Mouse (Mus musculus): Measurements from ENCODE around the gene Foxc2. TPM values are rescaled to one million over a fixed set of nuclear protein-coding genes. Genes with fewer than 3 reads are reported as not detected.

Foxc2 gene
- polyA plus RNA-seq, 1 experiment from 2014 or later, result 1.7 TPM

DNA sequence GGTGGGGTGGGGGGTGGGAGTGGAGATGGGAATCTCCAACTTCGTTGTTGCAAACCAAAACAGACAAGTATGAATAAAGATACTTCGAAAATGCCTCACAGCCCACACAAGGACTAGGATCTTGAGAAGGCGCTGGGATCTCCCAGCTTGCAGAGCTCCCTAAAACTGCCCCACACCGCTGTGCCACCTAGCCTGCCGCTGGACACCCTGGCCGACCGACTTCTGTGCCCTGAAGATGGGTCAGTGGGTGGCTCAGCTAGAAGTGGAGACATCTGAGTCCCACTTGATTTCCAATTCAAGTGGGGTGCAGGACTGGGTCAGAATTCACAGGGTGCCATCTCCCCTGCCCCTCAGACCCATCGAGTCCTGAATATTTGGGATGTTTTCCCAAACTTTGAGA is 5.7 kb downstream of the Foxc2 start:
- Histone ChIP-seq H3K4me1 (ENCODE audit: control insufficient read depth, insufficient read depth, low read length) (peaks cover 3% of the 10 kb centered on the region; the same call in 1 of the 2 replicates), H3K9me3 (replicated peaks; ENCODE audit: control insufficient read depth, low read length, poor library complexity, severe bottlenecking) (no peaks in the 10 kb centered on the region; the same call in 1 of the 2 replicates), H3K4me2 (ENCODE audit: low read length) (no peak overlapping the region), H3K4me3 (ENCODE audit: low read depth, low read length) (no peak overlapping the region), H3K27ac (ENCODE audit: low read length) (no peak overlapping the region), H3K9ac (ENCODE audit: low read depth, low read length) (no peak overlapping the region), H3K27me3 (ENCODE audit: control insufficient read depth, insufficient read depth, low read depth, low read length) (peaks cover 82% of the 10 kb centered on the region), H3K36me3 (ENCODE audit: control insufficient read depth, insufficient read depth, low read length) (no peaks in the 10 kb centered on the region)
- no peak for ATAC-seq
- 4% methylated on average over 8 of the region's 8 CpGs for WGBS

DNA sequence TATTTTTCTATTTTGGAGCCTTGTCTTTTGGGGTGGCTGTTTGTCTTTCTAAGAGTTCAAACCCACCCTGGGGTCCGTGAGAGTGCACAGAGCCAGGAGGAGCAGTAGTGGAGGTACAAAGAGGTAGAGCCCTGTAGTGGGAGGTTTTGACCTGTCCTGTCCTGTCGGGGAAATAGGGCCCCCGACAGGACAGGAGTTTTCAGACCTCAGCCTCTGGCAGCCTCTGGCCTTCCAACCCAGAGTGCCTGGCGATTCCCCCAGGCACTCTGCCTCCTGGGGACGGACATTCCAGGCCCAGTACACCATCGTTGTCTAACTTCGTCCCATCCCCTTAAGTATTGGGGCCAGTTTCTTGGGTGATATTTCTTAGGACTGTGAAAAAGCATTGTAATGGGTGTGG is 6.4 kb downstream of the Foxc2 start:
- no peak overlapping the region for H3K4me2 ChIP-seq (ENCODE audit: low read length)
- peaks cover 3% of the 10 kb centered on the region; the same call in 1 of the 2 replicates for H3K4me1 ChIP-seq (ENCODE audit: control insufficient read depth, insufficient read depth, low read length)
- no peak overlapping the region for H3K9ac ChIP-seq (ENCODE audit: low read depth, low read length)
- no peaks in the 10 kb centered on the region; the same call in 1 of the 2 replicates for H3K9me3 ChIP-seq (replicated peaks; ENCODE audit: control insufficient read depth, low read length, poor library complexity, severe bottlenecking)
- WGBS, result 1% methylated on average over 7 of the region's 7 CpGs
- H3K36me3 ChIP-seq (ENCODE audit: control insufficient read depth, insufficient read depth, low read length), result no peaks in the 10 kb centered on the region
- ATAC-seq, result no peak
- peaks cover 79% of the 10 kb centered on the region for H3K27me3 ChIP-seq (ENCODE audit: control insufficient read depth, insufficient read depth, low read depth, low read length)
- H3K4me3 ChIP-seq (ENCODE audit: low read depth, low read length), result no peak overlapping the region
- H3K27ac ChIP-seq (ENCODE audit: low read length), result no peak overlapping the region

DNA sequence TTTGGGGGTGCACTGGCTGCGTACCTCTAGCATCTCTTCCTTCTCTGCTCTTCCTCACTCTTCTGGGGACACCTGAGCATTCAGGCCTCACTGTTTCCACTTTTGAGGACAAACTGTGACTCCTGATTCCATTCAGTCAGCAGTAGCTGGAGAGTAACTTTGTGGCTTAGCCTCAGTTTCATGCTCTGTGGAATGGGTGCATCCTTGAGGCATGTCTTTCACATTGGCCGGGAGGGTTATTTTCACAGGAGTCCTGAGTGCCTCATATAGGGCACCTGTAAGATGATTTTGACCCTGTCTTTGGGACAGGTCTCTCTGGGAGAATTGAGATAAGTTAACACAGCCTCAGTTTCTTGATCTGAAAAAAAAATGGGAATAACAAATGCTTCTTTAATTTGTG is 7.1 kb downstream of the Foxc2 start:
- no peak overlapping the region for H3K27ac ChIP-seq (ENCODE audit: low read length)
- H3K4me2 ChIP-seq (ENCODE audit: low read length), result no peak overlapping the region
- H3K27me3 ChIP-seq (ENCODE audit: control insufficient read depth, insufficient read depth, low read depth, low read length), result peaks cover 71% of the 10 kb centered on the region
- no peaks in the 10 kb centered on the region; the same call in 1 of the 2 replicates for H3K9me3 ChIP-seq (replicated peaks; ENCODE audit: control insufficient read depth, low read length, poor library complexity, severe bottlenecking)
- H3K9ac ChIP-seq (ENCODE audit: low read depth, low read length), result no peak overlapping the region
- peaks cover 6% of the 10 kb centered on the region; the same call in 1 of the 2 replicates for H3K4me1 ChIP-seq (ENCODE audit: control insufficient read depth, insufficient read depth, low read length)
- WGBS, result 33% methylated on average over 2 of the region's 2 CpGs
- no peaks in the 10 kb centered on the region for H3K36me3 ChIP-seq (ENCODE audit: control insufficient read depth, insufficient read depth, low read length)
- H3K4me3 ChIP-seq (ENCODE audit: low read depth, low read length), result no peak overlapping the region
- no peak for ATAC-seq

DNA sequence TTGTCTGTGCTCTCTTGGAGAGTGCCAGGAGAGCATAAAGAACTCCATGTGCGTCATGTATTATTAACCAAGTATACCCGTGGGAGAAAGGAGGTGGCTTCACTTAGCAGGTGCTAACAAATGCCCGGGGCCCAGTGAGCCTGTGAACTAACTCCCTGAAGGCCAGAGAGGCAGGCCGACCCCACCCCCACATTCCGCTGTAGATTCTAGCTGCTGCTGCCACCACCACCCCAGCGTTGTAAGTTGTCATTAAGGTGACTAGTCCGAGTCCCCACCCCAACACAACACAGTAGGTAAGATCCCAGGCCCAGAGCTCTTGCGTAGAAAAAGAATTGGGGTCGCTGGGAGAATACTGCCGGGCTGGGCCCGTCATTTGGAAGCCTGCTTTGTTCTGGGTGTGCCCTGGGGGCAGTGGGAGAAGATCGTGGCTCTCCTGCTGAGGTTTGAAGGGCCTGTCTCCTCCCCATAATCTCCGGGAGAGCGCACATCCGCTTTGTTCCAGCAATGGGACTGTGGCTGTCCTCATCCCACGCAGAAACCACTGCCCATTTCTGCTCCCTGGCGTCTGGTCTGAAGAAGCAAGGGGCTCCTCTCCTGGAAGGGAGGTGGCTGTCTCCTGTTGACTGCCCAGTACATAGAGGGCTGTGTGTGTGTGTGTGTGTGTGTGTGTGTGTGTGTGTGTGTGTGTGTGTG is 8.7 kb downstream of the Foxc2 start:
- ATAC-seq, result no peak
- H3K4me1 ChIP-seq (ENCODE audit: control insufficient read depth, insufficient read depth, low read length), result peaks cover 14% of the 10 kb centered on the region
- peaks cover 78% of the 10 kb centered on the region for H3K27me3 ChIP-seq (ENCODE audit: control insufficient read depth, insufficient read depth, low read depth, low read length)
- H3K4me2 ChIP-seq (ENCODE audit: low read length), result no peak overlapping the region
- H3K4me3 ChIP-seq (ENCODE audit: low read depth, low read length), result no peak overlapping the region
- no peak overlapping the region for H3K9ac ChIP-seq (ENCODE audit: low read depth, low read length)
- no peaks in the 10 kb centered on the region for H3K36me3 ChIP-seq (ENCODE audit: control insufficient read depth, insufficient read depth, low read length)
- H3K9me3 ChIP-seq (replicated peaks; ENCODE audit: control insufficient read depth, low read length, poor library complexity, severe bottlenecking), result no peaks in the 10 kb centered on the region; the same call in 1 of the 2 replicates
- H3K27ac ChIP-seq (ENCODE audit: low read length), result no peak overlapping the region
- under 1% methylated on average over 17 of the region's 17 CpGs for WGBS

DNA sequence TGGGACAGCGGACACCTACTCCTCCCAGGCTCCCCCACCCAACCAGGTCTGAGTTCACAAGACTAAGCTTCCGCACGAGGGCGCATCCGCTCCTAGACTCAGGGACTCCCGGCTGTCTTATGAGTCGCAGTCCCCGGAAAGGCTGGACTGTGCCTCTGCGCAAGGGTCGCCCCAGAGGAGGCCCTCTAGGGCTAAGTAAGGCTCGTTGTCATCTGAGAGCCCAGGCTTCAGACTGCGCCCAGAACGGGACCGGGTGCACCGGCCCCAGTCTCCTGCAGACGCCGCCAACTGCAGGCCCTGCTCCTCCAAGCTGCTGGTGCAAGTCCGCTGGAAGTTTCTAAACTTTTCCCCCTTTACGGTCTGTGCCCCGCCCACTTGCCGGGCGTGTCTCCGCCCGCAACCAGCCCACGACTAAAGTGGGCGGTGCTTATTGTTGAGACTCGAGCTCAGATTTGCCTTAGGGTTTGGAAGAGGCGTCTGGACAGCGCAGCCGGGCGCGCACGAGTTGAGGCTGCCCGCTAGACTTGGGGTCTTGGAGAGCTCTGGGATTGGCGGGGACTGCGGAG is 9.4 kb downstream of the Foxc2 start:
- no peaks in the 10 kb centered on the region for H3K36me3 ChIP-seq (ENCODE audit: control insufficient read depth, insufficient read depth, low read length)
- H3K9ac ChIP-seq (ENCODE audit: low read depth, low read length), result no peak overlapping the region
- no peak overlapping the region for H3K4me3 ChIP-seq (ENCODE audit: low read depth, low read length)
- peaks cover 14% of the 10 kb centered on the region for H3K4me1 ChIP-seq (ENCODE audit: control insufficient read depth, insufficient read depth, low read length)
- no peak overlapping the region for H3K27ac ChIP-seq (ENCODE audit: low read length)
- no peaks in the 10 kb centered on the region; the same call in 1 of the 2 replicates for H3K9me3 ChIP-seq (replicated peaks; ENCODE audit: control insufficient read depth, low read length, poor library complexity, severe bottlenecking)
- 0 out of 2 replicates have a peak, but pooled peaks have one; percentile 25 for ATAC-seq
- peak overlapping the region; percentile 31 for H3K4me2 ChIP-seq (ENCODE audit: low read length)
- H3K27me3 ChIP-seq (ENCODE audit: control insufficient read depth, insufficient read depth, low read depth, low read length), result peaks cover 78% of the 10 kb centered on the region
- WGBS, result under 1% methylated on average over 36 of the region's 36 CpGs

DNA sequence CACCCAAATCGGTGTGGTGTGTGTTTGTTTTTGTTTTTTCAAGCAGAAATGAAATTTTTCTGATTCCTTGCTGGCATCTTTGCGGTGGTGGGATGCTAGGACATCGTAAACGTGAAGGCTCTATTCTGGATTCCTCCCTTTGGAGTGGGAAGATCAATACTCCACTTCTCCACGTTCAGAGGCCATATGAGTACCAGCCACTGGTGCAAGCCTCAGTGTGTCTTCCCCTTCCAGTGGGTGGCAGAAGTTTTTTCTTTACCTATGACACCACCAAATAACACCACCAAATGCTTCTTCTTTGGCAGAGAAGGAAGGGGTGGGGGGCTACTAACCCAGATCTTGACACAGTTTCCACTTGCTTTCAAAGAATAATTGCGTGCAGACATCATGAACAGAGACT is 10.2 kb downstream of the Foxc2 start:
- no peak overlapping the region for H3K4me2 ChIP-seq (ENCODE audit: low read length)
- H3K36me3 ChIP-seq (ENCODE audit: control insufficient read depth, insufficient read depth, low read length), result no peaks in the 10 kb centered on the region
- 4% methylated on average over 6 of the region's 6 CpGs for WGBS
- peaks cover 78% of the 10 kb centered on the region for H3K27me3 ChIP-seq (ENCODE audit: control insufficient read depth, insufficient read depth, low read depth, low read length)
- H3K4me1 ChIP-seq (ENCODE audit: control insufficient read depth, insufficient read depth, low read length), result peaks cover 14% of the 10 kb centered on the region
- H3K9ac ChIP-seq (ENCODE audit: low read depth, low read length), result no peak overlapping the region
- no peak overlapping the region for H3K4me3 ChIP-seq (ENCODE audit: low read depth, low read length)
- H3K27ac ChIP-seq (ENCODE audit: low read length), result no peak overlapping the region
- no peak for ATAC-seq
- H3K9me3 ChIP-seq (replicated peaks; ENCODE audit: control insufficient read depth, low read length, poor library complexity, severe bottlenecking), result no peaks in the 10 kb centered on the region; the same call in 1 of the 2 replicates

DNA sequence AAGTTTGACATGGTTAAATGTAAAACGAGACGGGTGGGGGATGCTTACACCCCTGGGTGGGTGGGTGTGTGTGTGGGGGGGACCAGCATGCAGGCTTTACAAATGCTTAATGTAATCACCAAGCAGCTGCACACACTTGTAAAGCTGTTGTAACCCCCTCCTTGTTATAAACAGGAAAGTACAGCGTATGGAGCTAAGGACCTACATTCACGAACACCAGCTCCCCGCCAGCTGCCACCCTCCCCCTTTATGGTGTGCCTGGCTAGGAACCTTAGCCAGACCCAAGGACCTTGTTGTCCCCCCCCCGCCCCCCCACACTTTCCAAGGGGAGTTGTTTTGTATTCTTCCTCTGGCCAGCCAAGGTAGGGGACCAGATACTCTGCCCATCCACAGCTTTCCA is 10.7 kb downstream of the Foxc2 start:
- H3K4me2 ChIP-seq (ENCODE audit: low read length), result no peak overlapping the region
- H3K27ac ChIP-seq (ENCODE audit: low read length), result no peak overlapping the region
- no peak overlapping the region for H3K9ac ChIP-seq (ENCODE audit: low read depth, low read length)
- no peak for ATAC-seq
- H3K36me3 ChIP-seq (ENCODE audit: control insufficient read depth, insufficient read depth, low read length), result no peaks in the 10 kb centered on the region
- 2% methylated on average over 6 of the region's 6 CpGs for WGBS
- no peaks in the 10 kb centered on the region; the same call in 1 of the 2 replicates for H3K9me3 ChIP-seq (replicated peaks; ENCODE audit: control insufficient read depth, low read length, poor library complexity, severe bottlenecking)
- H3K27me3 ChIP-seq (ENCODE audit: control insufficient read depth, insufficient read depth, low read depth, low read length), result peaks cover 75% of the 10 kb centered on the region
- no peak overlapping the region for H3K4me3 ChIP-seq (ENCODE audit: low read depth, low read length)
- H3K4me1 ChIP-seq (ENCODE audit: control insufficient read depth, insufficient read depth, low read length), result peaks cover 14% of the 10 kb centered on the region

DNA sequence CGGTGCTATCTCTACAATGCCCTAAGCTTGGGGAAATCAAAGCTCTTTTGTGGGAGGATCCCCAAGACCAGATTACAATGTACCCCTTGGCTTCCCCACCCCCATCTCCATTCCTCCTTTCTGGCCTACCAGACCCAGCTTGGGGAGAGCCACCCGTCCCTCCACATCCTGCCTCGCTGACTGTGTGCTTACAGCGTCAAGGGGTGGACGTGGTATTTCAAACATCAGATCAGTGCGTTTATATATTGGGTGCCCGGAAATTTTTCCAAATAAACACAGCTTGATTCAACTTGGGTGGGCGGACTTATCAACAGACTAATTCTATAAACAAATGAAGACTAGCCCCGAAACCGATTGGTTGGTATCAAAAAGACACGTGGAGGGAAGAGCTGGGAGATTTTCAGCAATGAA is 11.3 kb downstream of the Foxc2 start:
- Histone ChIP-seq H3K4me1 (ENCODE audit: control insufficient read depth, insufficient read depth, low read length) (peaks cover 14% of the 10 kb centered on the region), H3K36me3 (ENCODE audit: control insufficient read depth, insufficient read depth, low read length) (no peaks in the 10 kb centered on the region), H3K9me3 (replicated peaks; ENCODE audit: control insufficient read depth, low read length, poor library complexity, severe bottlenecking) (no peaks in the 10 kb centered on the region; the same call in 1 of the 2 replicates), H3K27ac (ENCODE audit: low read length) (no peak overlapping the region), H3K4me2 (ENCODE audit: low read length) (no peak overlapping the region), H3K27me3 (ENCODE audit: control insufficient read depth, insufficient read depth, low read depth, low read length) (peaks cover 75% of the 10 kb centered on the region), H3K9ac (ENCODE audit: low read depth, low read length) (no peak overlapping the region), H3K4me3 (ENCODE audit: low read depth, low read length) (no peak overlapping the region)
- no peak for ATAC-seq
- 2% methylated on average over 11 of the region's 11 CpGs for WGBS

DNA sequence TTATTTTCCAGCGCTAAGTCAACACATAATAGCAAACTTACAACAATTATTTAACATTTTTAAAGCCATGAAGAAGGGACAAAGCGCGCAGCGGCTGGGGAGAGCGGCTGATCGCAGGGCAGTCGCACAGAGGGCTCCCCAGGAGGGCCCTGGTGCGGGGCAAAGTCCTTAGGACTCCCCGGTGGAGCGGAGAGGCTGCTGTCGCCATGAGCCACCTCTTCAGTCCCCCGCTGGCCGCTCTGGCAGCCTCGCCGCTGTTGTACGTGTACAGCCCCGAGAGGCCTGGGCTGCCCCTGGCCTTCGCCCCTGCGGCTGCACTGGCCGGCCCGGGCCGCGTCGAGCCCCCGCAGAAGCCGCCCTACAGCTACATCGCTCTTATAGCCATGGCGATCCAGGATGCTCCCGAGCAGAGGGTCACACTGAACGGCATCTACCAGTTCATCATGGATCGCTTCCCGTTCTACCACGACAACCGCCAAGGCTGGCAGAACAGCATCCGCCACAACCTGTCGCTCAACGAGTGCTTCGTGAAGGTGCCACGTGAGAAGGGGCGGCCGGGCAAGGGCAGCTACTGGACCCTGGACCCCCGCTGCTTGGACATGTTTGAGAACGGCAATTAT is 11.9 kb downstream of the Foxc2 start, which contains the start of gene Foxl1:
Gene Foxl1, plus strand, starts transcription at position 185 of the 620 bp plus-strand sequence.
- Histone ChIP-seq H3K9ac (ENCODE audit: low read depth, low read length) (no peak within 1 kb of the TSS), H3K36me3 (ENCODE audit: control insufficient read depth, insufficient read depth, low read length) (no peaks in the 10 kb centered on the region), H3K4me2 (ENCODE audit: low read length) (peak within 1 kb of the TSS; percentile 28; the same call in 1 of the 2 replicates), H3K4me3 (ENCODE audit: low read depth, low read length) (no peak within 1 kb of the TSS; the same call in 1 of the 2 replicates), H3K9me3 (replicated peaks; ENCODE audit: control insufficient read depth, low read length, poor library complexity, severe bottlenecking) (no peaks in the 10 kb centered on the region; the same call in 1 of the 2 replicates), H3K4me1 (ENCODE audit: control insufficient read depth, insufficient read depth, low read length) (peaks cover 14% of the 10 kb centered on the region), H3K27me3 (ENCODE audit: control insufficient read depth, insufficient read depth, low read depth, low read length) (peaks cover 72% of the 10 kb centered on the region), H3K27ac (ENCODE audit: low read length) (no peak within 1 kb of the TSS)
- ATAC-seq, result no peak
- WGBS, result 1% methylated on average over 43 of the region's 43 CpGs
